Mouse (Mus musculus): ENCODE results near the gene Slc35e3. TPM values are rescaled to one million over a fixed set of nuclear protein-coding genes. Genes with fewer than 3 reads are reported as not detected.

Slc35e3 gene
- polyA plus RNA-seq, 1 experiment = 19.1 TPM

DNA sequence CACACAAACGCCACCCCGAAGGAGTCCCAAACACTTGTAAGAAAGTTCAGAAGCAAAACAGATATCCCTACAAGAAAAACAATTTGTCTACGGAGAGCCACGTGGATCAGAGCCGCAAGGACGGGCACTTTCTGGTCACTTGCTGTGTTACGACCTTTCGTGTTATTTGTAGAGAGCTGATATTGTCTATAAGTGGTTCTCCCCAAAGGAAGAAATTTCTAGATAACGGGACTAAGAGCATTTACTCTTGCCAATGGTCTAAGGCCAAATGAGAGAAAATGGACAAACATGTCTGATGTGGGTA lies 62.5 kb downstream of the Slc35e3 start:
- WGBS = 90% methylated on average over 9 of the region's 9 CpGs
- Histone ChIP-seq H3K4me3 (replicated peaks; ENCODE audit: extremely low read depth, low read depth, low read length) (no peak overlapping the region), H3K4me1 (ENCODE audit: control insufficient read depth, insufficient read depth, low read length) (no peaks in the 10 kb centered on the region)
- DNase-seq = no peak
- TF ChIP-seq CTCF (IDR thresholded peaks at IDR 0.05; ENCODE audit: insufficient read depth, low read length) (no peak), POLR2A (IDR thresholded peaks at IDR 0.05; ENCODE audit: borderline replicate concordance, extremely low read depth, low read depth, low read length) (no peak)

Other genes with a start within 250 kb of the Slc35e3 start
- 104 and 117 TPM in 2 replicates for gene Cpm, start 116.9 kb downstream of the Slc35e3 start, polyA plus RNA-seq (2012; rRNA removed)
- gene Mdm2, start 35.6 kb downstream of the Slc35e3 start, polyA plus RNA-seq (2012; rRNA removed) = 39.0 and 39.7 TPM in 2 replicates
- 4.5 and 8.0 TPM in 2 replicates for gene Nup107, start 46.3 kb upstream of the Slc35e3 start, polyA plus RNA-seq (2012; rRNA removed)
- gene Rap1b, start 99.7 kb upstream of the Slc35e3 start, polyA plus RNA-seq (2012; rRNA removed) = 57.1 and 71.7 TPM in 2 replicates